Mouse (Mus musculus) forebrain, embryonic 11.5 days (tissue): ENCODE results near the gene Phactr3. TPM values are rescaled to one million over a fixed set of nuclear protein-coding genes. Genes with fewer than 3 reads are reported as not detected.

Source experiments
- ATAC-seq: fragments of 200-750 bp; cut with Nextera tagmentation; replicated peaks from 2 replicates; pipeline ENCODE4 v1.8.0; 2017; ENCODE audit warnings: moderate TSS enrichment; ENCODE audit not compliant: low FRiP score
- DNase-seq: peaks from one replicate; pipeline ENCODE4 v3.0.0-alpha.2; 2017; ENCODE audit warnings: low spot score
- H3K27ac ChIP-seq: fragments of 300-500 bp; sonication (generic); 2 replicates; pipeline ENCODE4 v1.5.1; 2014; ENCODE audit warnings: low read depth, low read length
- H3K27me3 ChIP-seq: fragments of 300-500 bp; sonication (generic); 2 replicates; pipeline ENCODE4 v1.6.1; 2014; ENCODE audit warnings: mild to moderate bottlenecking, low read length, mixed read lengths; ENCODE audit not compliant: control insufficient read depth, insufficient read depth
- H3K36me3 ChIP-seq: fragments of 300-500 bp; sonication (generic); 2 replicates; pipeline ENCODE4 v1.6.1; 2014; ENCODE audit warnings: mild to moderate bottlenecking, low read length, moderate library complexity, mixed read lengths; ENCODE audit not compliant: control insufficient read depth, insufficient read depth
- H3K4me1 ChIP-seq: fragments of 300-500 bp; sonication (generic); replicated peaks from 2 replicates; pipeline ENCODE4 v1.6.1; 2014; ENCODE audit warnings: low read length, mixed read lengths; ENCODE audit not compliant: control insufficient read depth, insufficient read depth
- H3K4me2 ChIP-seq: fragments of 300-500 bp; sonication (generic); 2 replicates; pipeline ENCODE4 v1.6.1; 2014; ENCODE audit warnings: low read depth, mild to moderate bottlenecking, low read length, moderate library complexity, mixed read lengths; ENCODE audit not compliant: severe bottlenecking
- H3K4me3 ChIP-seq: fragments of 300-500 bp; sonication (generic); 2 replicates; pipeline ENCODE4 v1.5.1; 2014; ENCODE audit warnings: low read depth, low read length
- H3K9ac ChIP-seq: fragments of 300-500 bp; sonication (generic); 2 replicates; pipeline ENCODE4 v1.6.1; 2014; ENCODE audit warnings: low read length
- H3K9me3 ChIP-seq: fragments of 300-500 bp; sonication (generic); 2 replicates; pipeline ENCODE4 v1.6.1; 2016; ENCODE audit warnings: low read length, mixed read lengths; ENCODE audit not compliant: control insufficient read depth
- WGBS: fragments of 180-500 bp; shearing (Covaris S2); extraction: QIAGEN DNeasy Blood & Tissue Kit; methylation state at CpG from one replicate; pipeline ENCODE4 v1.1.7; 2014; 5-methylcytosine and 5-hydroxymethylcytosine counted together
- polyA plus RNA-seq: library from polyadenylated mRNA; unstranded; fragments of >200 nt; fragmentation: Nextera tagmentation; extraction: Ambion mirVana; gene quantifications from 2 replicates; pipeline ENCODE4 v1.2.1, GENCODE M21; 2014

The Phactr3 gene
- polyA plus RNA-seq, 1 experiment from 2014 or later = 13.5 TPM

GRCm38 (mm10) chr2:178241374-178241773 is 122.6 kb downstream of the Phactr3 start:
- 73% methylated on average over 3 of the region's 3 CpGs for WGBS
- H3K27me3 ChIP-seq = no peaks in the 10 kb centered on the region
- no peak overlapping the region for H3K4me2 ChIP-seq
- no peak overlapping the region for H3K27ac ChIP-seq
- no peak overlapping the region for H3K4me3 ChIP-seq
- no peak; the same call in 1 of the 2 replicates for ATAC-seq
- H3K9me3 ChIP-seq = no peaks in the 10 kb centered on the region
- H3K36me3 ChIP-seq = no peaks in the 10 kb centered on the region
- H3K4me1 ChIP-seq = no peaks in the 10 kb centered on the region
- DNase-seq = no peak
- no peak overlapping the region for H3K9ac ChIP-seq

GRCm38 (mm10) chr2:178242996-178243395 is 124.2 kb downstream of the Phactr3 start:
- H3K4me1 ChIP-seq = no peaks in the 10 kb centered on the region

GRCm38 (mm10) chr2:178244866-178245265 is 126.1 kb downstream of the Phactr3 start:
- no peaks in the 10 kb centered on the region for H3K27me3 ChIP-seq
- no peak overlapping the region for H3K9ac ChIP-seq
- no peak for DNase-seq
- no peaks in the 10 kb centered on the region for H3K36me3 ChIP-seq
- no peak for ATAC-seq
- H3K27ac ChIP-seq = no peak overlapping the region
- H3K4me3 ChIP-seq = no peak overlapping the region
- no peaks in the 10 kb centered on the region for H3K4me1 ChIP-seq
- H3K4me2 ChIP-seq = no peak overlapping the region
- H3K9me3 ChIP-seq = no peaks in the 10 kb centered on the region
- WGBS = 80% methylated on average over 1 of the region's 1 CpGs

More at GRCm38 (mm10) chr2:178242996-178243395, 124.2 kb downstream of the Phactr3 start:
- H3K9me3 ChIP-seq = no peaks in the 10 kb centered on the region
- H3K27me3 ChIP-seq = no peaks in the 10 kb centered on the region
- DNase-seq (no peak), ATAC-seq (no peak)
- H3K36me3 ChIP-seq = no peaks in the 10 kb centered on the region
- H3K4me3 ChIP-seq = no peak overlapping the region
- no peak overlapping the region for H3K4me2 ChIP-seq
- H3K27ac ChIP-seq = no peak overlapping the region
- WGBS = 81% methylated on average over 3 of the region's 3 CpGs
- no peak overlapping the region for H3K9ac ChIP-seq

- Histone ChIP-seq H3K9ac (no peak overlapping the region), H3K36me3 (no peaks in the 10 kb centered on the region), H3K27me3 (no peaks in the 10 kb centered on the region), H3K9me3 (no peaks in the 10 kb centered on the region), H3K4me1 (no peaks in the 10 kb centered on the region), H3K27ac (no peak overlapping the region), H3K4me3 (no peak overlapping the region), H3K4me2 (no peak overlapping the region)
- ATAC-seq (no peak), DNase-seq (no peak)
- WGBS = 90% methylated on average over 5 of the region's 5 CpGs
Measured at GRCm38 (mm10) chr2:178245841-178246240, 127.1 kb downstream of the Phactr3 start.

- Histone ChIP-seq H3K27ac (no peak overlapping the region), H3K9me3 (no peaks in the 10 kb centered on the region), H3K4me3 (no peak overlapping the region), H3K4me2 (no peak overlapping the region), H3K9ac (no peak overlapping the region), H3K4me1 (no peaks in the 10 kb centered on the region), H3K36me3 (no peaks in the 10 kb centered on the region), H3K27me3 (no peaks in the 10 kb centered on the region)
- 50% methylated on average over 4 of the region's 4 CpGs for WGBS
- ATAC-seq = no peak; the same call in 1 of the 2 replicates
- DNase-seq = no peak
Measured at GRCm38 (mm10) chr2:178246767-178247166, 128.0 kb downstream of the Phactr3 start.

GRCm38 (mm10) chr2:178247274-178247673 is 128.5 kb downstream of the Phactr3 start:
- WGBS = 79% methylated on average over 8 of the region's 8 CpGs
- Histone ChIP-seq H3K9ac (no peak overlapping the region), H3K27ac (no peak overlapping the region), H3K4me1 (no peaks in the 10 kb centered on the region), H3K9me3 (no peaks in the 10 kb centered on the region), H3K36me3 (no peaks in the 10 kb centered on the region), H3K4me2 (no peak overlapping the region), H3K4me3 (no peak overlapping the region), H3K27me3 (no peaks in the 10 kb centered on the region)
- ATAC-seq = no peak
- no peak for DNase-seq

- peaks cover 6% of the 10 kb centered on the region; the same call in 1 of the 2 replicates for H3K27me3 ChIP-seq
- no peak overlapping the region for H3K27ac ChIP-seq
Measured at GRCm38 (mm10) chr2:178257117-178257825, 138.5 kb downstream of the Phactr3 start.

GRCm38 (mm10) chr2:178257986-178258555 is 139.3 kb downstream of the Phactr3 start:
- Histone ChIP-seq H3K27ac (no peak overlapping the region), H3K4me3 (no peak overlapping the region), H3K9me3 (no peaks in the 10 kb centered on the region), H3K4me2 (no peak overlapping the region), H3K9ac (no peak overlapping the region), H3K27me3 (peaks cover 6% of the 10 kb centered on the region; the same call in 1 of the 2 replicates), H3K4me1 (peaks cover 8% of the 10 kb centered on the region; the same call in 1 of the 2 replicates), H3K36me3 (no peaks in the 10 kb centered on the region)
- DNase-seq = peak; percentile 64
- ATAC-seq = no peak; the same call in 1 of the 2 replicates
- 0% methylated on average over 2 of the region's 2 CpGs for WGBS

More at GRCm38 (mm10) chr2:178257117-178257825, 138.5 kb downstream of the Phactr3 start:
- DNase-seq (peak; percentile 78), ATAC-seq (peak; percentile 90)
- H3K4me3 ChIP-seq = no peak overlapping the region
- H3K4me2 ChIP-seq = no peak overlapping the region
- no peak overlapping the region for H3K9ac ChIP-seq
- WGBS = 0% methylated on average over 3 of the region's 3 CpGs
- peaks cover 8% of the 10 kb centered on the region; the same call in 1 of the 2 replicates for H3K4me1 ChIP-seq
- H3K36me3 ChIP-seq = no peaks in the 10 kb centered on the region
- no peaks in the 10 kb centered on the region for H3K9me3 ChIP-seq
